ENCODE assay signal across 8 mouse cellular contexts in genomic region chr2:153795090-153795489, GRCm38 (mm10). TPM values are rescaled to one million over a fixed set of nuclear protein-coding genes. Genes with fewer than 3 reads are reported as not detected.
DNase-seq lines count a peak whose midpoint lies in the region; ATAC-seq and TF ChIP-seq lines count a peak whose summit lies in the region.

No protein-coding gene starts in this region.

- no peaks in the 10 kb centered on the region for H3K27me3 ChIP-seq in ES-Bruce4 (ENCODE audit: control insufficient read depth, insufficient read depth, low read length, poor library complexity, severe bottlenecking)
- no peaks in the 10 kb centered on the region for H3K27me3 ChIP-seq in embryonic facial prominence, embryonic 10.5 days (replicated peaks; ENCODE audit: low read depth, poor library complexity, severe bottlenecking)

- no peaks in the 10 kb centered on the region for H3K4me1 ChIP-seq in ES-Bruce4 (ENCODE audit: control insufficient read depth, insufficient read depth, low read length)
- H3K4me1 ChIP-seq in embryonic facial prominence, embryonic 10.5 days, result no peaks in the 10 kb centered on the region

- H3K4me3 ChIP-seq in ES-Bruce4 (ENCODE audit: low read depth, low read length), result no peak overlapping the region
- H3K4me3 ChIP-seq in embryonic facial prominence, embryonic 10.5 days, result no peak overlapping the region

- 0 out of 2 replicates have a peak, but pooled peaks have one; percentile 22 for TF ChIP-seq EP300 in ES-Bruce4 (IDR thresholded peaks at IDR 0.05; ENCODE audit: insufficient read depth, low read depth, low read length)

- peak; percentile 80 for TF ChIP-seq CTCF in ES-Bruce4 (IDR thresholded peaks at IDR 0.05; ENCODE audit: low read depth, low read length)

- no peaks in the 10 kb centered on the region for H3K36me3 ChIP-seq in ES-Bruce4 (ENCODE audit: control insufficient read depth, insufficient read depth, low read length, poor library complexity, severe bottlenecking)
- H3K36me3 ChIP-seq in embryonic facial prominence, embryonic 10.5 days (replicated peaks), result no peaks in the 10 kb centered on the region

- no peak overlapping the region for H3K9ac ChIP-seq in ES-Bruce4 (ENCODE audit: low read depth, poor library complexity, severe bottlenecking)

- 56% methylated on average over 5 of the region's 5 CpGs for WGBS in embryonic facial prominence, embryonic 10.5 days

- TF ChIP-seq POLR2A in ES-Bruce4 (IDR thresholded peaks at IDR 0.05; ENCODE audit: insufficient read depth, low read length), result no peak

- H3K9me3 ChIP-seq in ES-Bruce4 (replicated peaks; ENCODE audit: control insufficient read depth, insufficient read depth, low read length, poor library complexity, severe bottlenecking), result no peaks in the 10 kb centered on the region
- H3K9me3 ChIP-seq in embryonic facial prominence, embryonic 10.5 days, result no peaks in the 10 kb centered on the region

- H3K27ac ChIP-seq in ES-Bruce4 (ENCODE audit: insufficient read depth, low read length), result no peak overlapping the region
- no peak overlapping the region for H3K27ac ChIP-seq in embryonic facial prominence, embryonic 10.5 days (replicated peaks)

- peak; percentile 37 to 39 for DNase-seq in heart, postnatal 10 days
- no peak for DNase-seq in heart, postnatal 25 days (ENCODE audit: low spot score)
- peak; percentile 24 for DNase-seq in embryonic facial prominence, embryonic 10.5 days (ENCODE audit: low spot score)
- peak; percentile 33 for DNase-seq in lung, postnatal 14 days
- DNase-seq in natural killer cell, adult 2 months (ENCODE audit: low spot score in 2 of 2), result no peak
- no peak for DNase-seq in gastrocnemius, postnatal 10 days

- intact Hi-C loops in heart, postnatal 10 days (cut with DNase I), result loop anchor here (1.0 kb wide), 1 partner anchor 85 kb away; no protein-coding TSS in a partner anchor
- intact Hi-C loops in heart, postnatal 25 days (cut with DNase I), result no loop called here

- ATAC-seq in monocyte, adult 5-6 weeks (replicated peaks; ENCODE audit: insufficient number of reproducible peaks, low FRiP score, low TSS enrichment, poor library complexity, severe bottlenecking), result no peak

RNA-seq across cellular contexts. Expression of gene Efcab8, which starts 15.4 kb away (rescaled TPM):
- total RNA-seq in heart, postnatal 10 days (2021), result not detected
- total RNA-seq in heart, postnatal 25 days (2021), result not detected
- 0.48 and 1.6 TPM in 2 replicates for polyA plus RNA-seq in ES-Bruce4 (2011; ENCODE audit: insufficient read depth, insufficient read length, low read depth, missing spikeins)
- 0.14 TPM in 1 of 2 replicates, not detected in the other for polyA plus RNA-seq in embryonic facial prominence, embryonic 10.5 days (2016; fragmentation: Nextera tagmentation; extraction: Ambion mirVana)
- total RNA-seq in monocyte, adult 5-6 weeks (2017), result 0.29 TPM in 1 of 3 replicates, not detected in the others
- total RNA-seq in gastrocnemius, postnatal 10 days (2021), result under 1 TPM; 0.26 to 0.50 TPM

RNA-seq across cellular contexts. Expression of gene Mapre1, which starts 54.0 kb away (rescaled TPM):
- 100 to 1,000 TPM; 108 to 124 TPM for total RNA-seq in heart, postnatal 10 days (2021)
- 10 to 100 TPM; 57.8 to 60.0 TPM for total RNA-seq in heart, postnatal 25 days (2021)
- polyA plus RNA-seq in ES-Bruce4 (2011; ENCODE audit: insufficient read depth, insufficient read length, low read depth, missing spikeins), result 184 and 190 TPM in 2 replicates
- 306 and 312 TPM in 2 replicates for polyA plus RNA-seq in embryonic facial prominence, embryonic 10.5 days (2016; fragmentation: Nextera tagmentation; extraction: Ambion mirVana)
- total RNA-seq in monocyte, adult 5-6 weeks (2017), result 84.4 to 215 TPM (median 180 TPM) in 3 replicates
- total RNA-seq in gastrocnemius, postnatal 10 days (2021), result 10 to 100 TPM; 77.6 to 87.5 TPM

Comparison
In these comparisons a context has a peak if more than half of its experiments do, and no peak if none do; other contexts are left out.
1. DNase-seq: peak in heart, postnatal 10 days (2 of 2), embryonic facial prominence, embryonic 10.5 days (single experiment) and lung, postnatal 14 days (single experiment); none in heart, postnatal 25 days (single experiment), natural killer cell, adult 2 months (0 of 2) and gastrocnemius, postnatal 10 days (single experiment).